Mouse (Mus musculus) midbrain, postnatal 0 days (tissue): ENCODE measurements around the gene Onecut1. TPM values are rescaled to one million over a fixed set of nuclear protein-coding genes. Genes with fewer than 3 reads are reported as not detected.

Source experiments
- ATAC-seq: fragments of 200-750 bp; cut with Nextera tagmentation; 2 replicates; pipeline ENCODE4 v1.8.0; 2017; ENCODE audit warnings: moderate number of reproducible peaks, mild to moderate bottlenecking, moderate TSS enrichment, moderate library complexity; ENCODE audit not compliant: low FRiP score
- DNase-seq: peaks from one replicate; pipeline ENCODE4 v3.0.0-alpha.2; 2015; ENCODE audit warnings: low spot score
- H3K27ac ChIP-seq: fragments of 300-500 bp; sonication (generic); 2 replicates; pipeline ENCODE4 v1.5.1; 2014; ENCODE audit warnings: low read depth, mild to moderate bottlenecking, low read length, mixed read lengths
- H3K27me3 ChIP-seq: fragments of 300-500 bp; sonication (generic); 2 replicates; pipeline ENCODE4 v1.6.1; 2014; ENCODE audit warnings: low read length, control low read depth, mixed read lengths; ENCODE audit not compliant: insufficient read depth
- H3K36me3 ChIP-seq: fragments of 300-500 bp; sonication (generic); 2 replicates; pipeline ENCODE4 v1.6.1; 2014; ENCODE audit warnings: low read length, control low read depth, mixed read lengths; ENCODE audit not compliant: insufficient read depth
- H3K4me1 ChIP-seq: fragments of 300-500 bp; sonication (generic); 2 replicates; pipeline ENCODE4 v1.6.1; 2014; ENCODE audit warnings: mild to moderate bottlenecking, control low read depth, antibody characterized with exemption, low read length, mixed read lengths; ENCODE audit not compliant: insufficient read depth
- H3K4me2 ChIP-seq: fragments of 300-500 bp; sonication (generic); 2 replicates; pipeline ENCODE4 v1.6.1; 2014; ENCODE audit warnings: low read depth, mild to moderate bottlenecking, low read length, mixed read lengths; ENCODE audit not compliant: poor library complexity, severe bottlenecking
- H3K4me3 ChIP-seq: fragments of 300-500 bp; sonication (generic); 2 replicates; pipeline ENCODE4 v1.5.1; 2014; ENCODE audit warnings: low read depth, mild to moderate bottlenecking, low read length, moderate library complexity
- H3K9ac ChIP-seq: fragments of 300-500 bp; sonication (generic); replicated peaks from 2 replicates; pipeline ENCODE4 v1.6.1; 2014; ENCODE audit warnings: mild to moderate bottlenecking, low read length, moderate library complexity, mixed read lengths; ENCODE audit not compliant: poor library complexity, severe bottlenecking
- H3K9me3 ChIP-seq: fragments of 300-500 bp; sonication (generic); 2 replicates; pipeline ENCODE4 v1.6.1; 2016; ENCODE audit warnings: low read length, control low read depth
- CTCF ChIP-seq: IDR thresholded peaks from 2 replicates; pipeline ENCODE4 v1.5.1; 2016; ENCODE audit warnings: antibody characterized with exemption, mild to moderate bottlenecking
- WGBS: fragments of 180-500 bp; shearing (Covaris S2); extraction: QIAGEN DNeasy Blood & Tissue Kit; methylation state at CpG from one replicate; pipeline ENCODE4 v1.1.7; 2014; 5-methylcytosine and 5-hydroxymethylcytosine counted together
- polyA plus RNA-seq: library from polyadenylated mRNA; unstranded; fragments of >200 nt; fragmentation: Nextera tagmentation; extraction: Ambion mirVana; gene quantifications from 2 replicates; pipeline ENCODE4 v1.2.1, GENCODE M21; 2015
- total RNA-seq: library from RNA; depleted of rRNA; stranded (reverse); fragments of >200 nt; gene quantifications from 2 replicates; pipeline ENCODE4 v1.2.3, GENCODE M21; 2014

Gene Onecut1
- total and polyA plus RNA-seq, 2 experiments from 2014 or later: 5.0 to 7.5 TPM

DNA sequence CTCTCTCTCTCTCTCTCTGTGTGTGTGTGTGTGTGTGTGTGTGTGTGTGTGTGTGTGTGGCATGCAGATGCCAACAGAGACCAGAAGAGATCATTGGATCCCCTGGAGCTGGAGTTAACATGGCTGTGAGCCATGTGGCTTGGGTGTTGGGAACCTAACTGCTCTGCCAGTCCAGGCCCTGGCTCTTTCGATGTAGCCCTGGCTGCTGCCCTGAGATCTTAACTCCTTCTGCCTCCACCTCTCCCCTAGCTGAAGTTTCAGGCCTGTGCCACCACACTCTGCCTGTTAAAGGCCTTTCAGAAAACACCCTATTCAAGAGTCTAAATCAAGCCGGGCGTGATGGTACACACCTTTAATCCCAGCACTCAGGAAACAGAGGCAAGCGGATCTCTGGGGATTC is 49.7 kb downstream of the Onecut1 start:
- Histone ChIP-seq H3K4me3 (no peak overlapping the region), H3K4me1 (no peaks in the 10 kb centered on the region), H3K9me3 (no peaks in the 10 kb centered on the region), H3K4me2 (no peak overlapping the region), H3K36me3 (no peaks in the 10 kb centered on the region), H3K27ac (no peak overlapping the region), H3K9ac (no peak overlapping the region), H3K27me3 (no peaks in the 10 kb centered on the region)
- 68% methylated on average over 4 of the region's 4 CpGs for WGBS
- DNase-seq: no peak
- TF ChIP-seq CTCF: no peak
- ATAC-seq: no peak

DNA sequence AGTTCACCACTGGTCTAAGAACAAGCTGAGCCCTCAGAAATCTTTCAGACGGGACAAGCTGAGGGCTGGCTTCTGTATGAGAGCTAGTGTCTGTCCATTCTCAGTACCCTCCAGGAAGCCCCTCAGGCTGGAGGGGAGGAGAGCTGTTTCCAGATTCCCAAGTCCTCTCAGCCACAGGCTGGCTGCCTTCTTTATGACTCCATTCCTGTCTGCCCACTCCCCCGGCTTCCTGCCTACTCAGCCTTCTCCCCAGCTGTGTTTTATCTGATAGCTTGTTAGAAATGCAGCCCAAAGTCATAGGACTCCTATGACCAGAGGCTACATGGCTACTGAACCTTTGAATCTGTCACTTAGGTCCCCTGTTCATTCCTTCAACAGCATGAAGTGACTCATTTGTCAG is 50.2 kb downstream of the Onecut1 start:
- TF ChIP-seq CTCF: no peak
- no peak overlapping the region for H3K27ac ChIP-seq
- H3K4me2 ChIP-seq: no peak overlapping the region
- no peak overlapping the region for H3K9ac ChIP-seq
- no peak overlapping the region for H3K4me3 ChIP-seq
- H3K4me1 ChIP-seq: no peaks in the 10 kb centered on the region
- ATAC-seq (no peak), DNase-seq (no peak)
- 67% methylated on average over 2 of the region's 2 CpGs for WGBS
- no peaks in the 10 kb centered on the region for H3K27me3 ChIP-seq
- H3K9me3 ChIP-seq: no peaks in the 10 kb centered on the region
- no peaks in the 10 kb centered on the region for H3K36me3 ChIP-seq

DNA sequence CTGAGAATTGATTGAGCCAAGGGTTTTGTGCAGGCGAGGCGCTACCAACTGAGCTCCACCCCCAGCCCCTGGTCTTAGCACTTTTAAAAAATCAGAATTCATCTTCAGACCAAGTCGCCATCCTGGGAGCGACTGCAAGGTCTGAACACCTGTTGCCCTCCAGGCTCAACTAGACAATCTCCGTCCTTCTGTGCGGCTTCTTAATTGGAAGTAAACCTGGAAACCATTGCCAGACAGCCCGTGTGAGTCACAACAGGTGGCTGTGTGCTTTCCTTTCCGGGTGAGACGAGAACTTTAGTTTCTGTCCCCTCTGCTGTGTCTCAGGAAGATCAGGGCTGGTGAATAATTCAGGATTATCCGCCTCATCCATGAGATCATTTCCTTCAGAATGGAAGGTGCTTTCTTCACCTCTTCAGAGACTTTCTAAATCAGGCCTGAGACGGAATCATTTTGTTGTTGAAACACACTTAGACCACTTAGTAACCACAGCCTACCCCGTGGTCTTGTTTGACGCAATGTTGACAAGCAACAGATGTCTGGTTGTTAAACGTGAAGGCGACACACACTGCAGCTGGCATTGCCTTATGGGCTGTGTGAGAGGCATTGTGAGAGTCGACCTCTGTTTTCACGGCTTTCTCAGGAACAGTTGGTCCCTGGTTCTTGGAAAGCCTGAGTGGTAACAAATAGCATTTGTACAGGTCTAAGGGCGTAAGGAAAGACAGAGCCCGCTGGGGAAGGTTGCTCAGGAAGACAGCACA is 51.1 kb downstream of the Onecut1 start:
- ATAC-seq (no peak), DNase-seq (no peak)
- no peaks in the 10 kb centered on the region; the same call in 1 of the 2 replicates for H3K9me3 ChIP-seq
- no peak overlapping the region for H3K27ac ChIP-seq
- H3K4me1 ChIP-seq: no peaks in the 10 kb centered on the region
- H3K36me3 ChIP-seq: no peaks in the 10 kb centered on the region
- H3K27me3 ChIP-seq: no peaks in the 10 kb centered on the region
- H3K9ac ChIP-seq: no peak overlapping the region
- no peak overlapping the region for H3K4me2 ChIP-seq
- no peak overlapping the region for H3K4me3 ChIP-seq
- no peak for TF ChIP-seq CTCF
- 72% methylated on average over 19 of the region's 19 CpGs for WGBS

DNA sequence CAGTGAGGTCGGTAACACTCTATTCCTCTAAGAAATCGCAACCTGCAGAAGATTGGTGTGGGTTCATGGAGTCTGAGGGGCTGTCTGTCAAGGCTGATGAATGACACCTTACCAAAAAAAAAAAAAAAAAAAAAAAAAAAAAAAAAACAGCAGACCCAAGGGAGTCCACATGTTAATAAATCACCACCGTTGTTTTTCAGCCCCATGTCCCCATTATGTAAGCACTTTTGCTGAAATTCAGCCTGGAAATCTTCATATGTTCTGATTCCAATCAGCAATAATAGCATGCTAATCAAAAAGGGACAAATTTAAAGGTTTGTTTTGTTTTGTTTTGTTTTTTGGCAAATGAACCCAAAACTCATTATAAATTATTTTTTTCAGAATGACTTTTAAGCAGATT is 53.9 kb downstream of the Onecut1 start:
- no peaks in the 10 kb centered on the region for H3K4me1 ChIP-seq
- no peaks in the 10 kb centered on the region for H3K36me3 ChIP-seq
- 87% methylated on average over 3 of the region's 3 CpGs for WGBS
- H3K4me2 ChIP-seq: no peak overlapping the region
- H3K27me3 ChIP-seq: no peaks in the 10 kb centered on the region
- H3K4me3 ChIP-seq: no peak overlapping the region
- H3K9me3 ChIP-seq: no peaks in the 10 kb centered on the region; the same call in 1 of the 2 replicates
- ATAC-seq (no peak), DNase-seq (no peak)
- H3K9ac ChIP-seq: no peak overlapping the region
- no peak overlapping the region for H3K27ac ChIP-seq
- no peak for TF ChIP-seq CTCF

DNA sequence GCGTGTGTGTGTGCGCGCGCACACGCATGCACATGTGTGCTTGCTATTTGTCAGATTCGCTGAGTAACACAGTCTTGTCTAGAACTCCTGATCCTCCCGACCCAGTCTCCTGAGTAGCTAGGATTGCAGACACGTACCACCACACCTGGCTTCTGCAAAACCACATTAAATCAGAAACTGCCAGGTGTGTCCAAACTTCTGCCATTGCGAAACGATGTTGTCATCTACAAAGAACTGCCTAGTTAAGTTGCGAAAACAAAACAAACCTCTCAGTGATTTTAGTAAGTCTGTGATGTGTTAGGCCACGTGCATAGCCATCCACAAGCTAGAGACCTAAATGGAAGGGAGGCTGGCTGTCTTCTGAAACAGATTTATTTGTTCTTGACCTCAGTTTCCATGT is 58.7 kb downstream of the Onecut1 start:
- H3K4me2 ChIP-seq: no peak overlapping the region
- H3K4me3 ChIP-seq: no peak overlapping the region
- H3K9me3 ChIP-seq: no peaks in the 10 kb centered on the region; the same call in 1 of the 2 replicates
- WGBS: 95% methylated on average over 12 of the region's 12 CpGs
- H3K27me3 ChIP-seq: no peaks in the 10 kb centered on the region
- H3K9ac ChIP-seq: no peak overlapping the region
- no peak overlapping the region for H3K27ac ChIP-seq
- no peaks in the 10 kb centered on the region for H3K4me1 ChIP-seq
- DNase-seq (no peak), ATAC-seq (no peak)
- no peaks in the 10 kb centered on the region for H3K36me3 ChIP-seq
- no peak for TF ChIP-seq CTCF

DNA sequence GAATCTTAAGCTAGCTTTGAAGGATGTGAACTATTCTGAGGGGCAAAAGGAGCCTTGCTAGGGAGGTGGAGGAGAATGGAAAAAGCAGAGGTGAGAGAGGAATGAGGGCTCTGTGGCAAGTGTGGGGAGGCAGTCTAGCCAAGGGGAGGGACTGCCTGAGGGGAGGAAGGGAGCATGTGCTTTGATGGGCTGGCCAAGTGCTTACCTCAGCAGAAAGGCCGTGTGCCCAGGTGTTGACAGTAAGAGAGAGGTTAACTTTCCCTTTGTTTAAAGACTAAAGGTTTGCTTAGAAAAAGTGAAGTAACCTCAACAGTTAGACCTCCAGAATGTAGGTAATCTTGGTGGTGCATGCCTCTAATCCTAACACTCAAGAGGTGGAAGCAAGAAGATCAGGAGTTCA is 59.7 kb downstream of the Onecut1 start:
- Histone ChIP-seq H3K9ac (no peak overlapping the region), H3K4me3 (no peak overlapping the region), H3K36me3 (no peaks in the 10 kb centered on the region), H3K27me3 (no peaks in the 10 kb centered on the region), H3K4me1 (no peaks in the 10 kb centered on the region), H3K4me2 (no peak overlapping the region), H3K27ac (no peak overlapping the region), H3K9me3 (no peaks in the 10 kb centered on the region; the same call in 1 of the 2 replicates)
- 61% methylated on average over 1 of the region's 1 CpGs for WGBS
- ATAC-seq (no peak), DNase-seq (no peak)
- TF ChIP-seq CTCF: no peak
